Mouse (Mus musculus) ovary, adult 18-20 months (tissue): ENCODE data around the gene Rnase10.
"Not testable (repeated sequence)": the region's sequence is repeated elsewhere in the genome, so short reads cannot be mapped to it uniquely, and the experiment has no call there.

Source experiments
- DNase-seq: peaks from one replicate; pipeline ENCODE4 v3.0.0; 2022; ENCODE audit warnings: low spot score, mixed read lengths

The Rnase10 gene

GRCm38 (mm10) chr14:51009572-51009971 is 2.0 kb downstream of the Rnase10 start:
- no peak for DNase-seq

DNA sequence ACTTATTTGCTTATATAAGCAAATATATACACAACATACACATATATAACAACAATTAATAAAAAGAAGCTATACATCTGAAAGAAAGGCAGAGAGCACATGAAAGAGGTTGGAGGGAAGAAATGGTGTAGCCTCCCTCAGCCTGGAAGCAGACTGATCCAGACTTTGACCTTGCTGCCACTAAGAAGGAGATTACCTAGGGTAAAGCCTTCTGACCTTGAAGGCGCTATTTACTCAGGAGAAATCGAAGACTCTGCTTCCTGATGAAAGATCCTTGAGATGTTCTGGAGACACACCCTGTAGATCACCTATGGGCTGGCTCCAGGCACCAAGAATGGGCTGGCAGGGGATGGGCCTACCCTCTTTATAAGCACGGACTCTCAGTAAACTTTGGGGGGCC is 7.2 kb downstream of the Rnase10 start:
- not testable (repeated sequence) for DNase-seq

DNA sequence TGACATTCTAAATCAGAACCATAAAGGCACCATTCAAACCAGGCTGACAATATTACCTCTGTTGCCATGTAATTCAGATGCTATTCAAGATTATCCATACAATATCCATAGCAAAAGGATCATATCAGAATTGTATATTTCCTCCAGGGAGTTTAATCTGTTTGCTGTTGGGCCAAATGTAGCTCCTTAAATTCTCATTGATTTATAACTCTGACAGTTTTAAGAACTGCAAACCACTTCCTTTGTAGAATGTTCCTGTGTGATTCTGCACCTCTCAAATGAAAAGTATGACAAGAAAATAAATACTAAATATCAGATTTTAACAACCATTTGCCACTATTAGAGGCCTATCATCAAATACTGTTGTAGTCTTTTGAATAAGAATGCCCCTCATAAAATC is 8.2 kb downstream of the Rnase10 start:
- DNase-seq: no peak

GRCm38 (mm10) chr14:51017256-51017655 is 9.7 kb downstream of the Rnase10 start:
- DNase-seq: no peak

GRCm38 (mm10) chr14:51023457-51023856 is 15.9 kb downstream of the Rnase10 start:
- DNase-seq: no peak

GRCm38 (mm10) chr14:51024820-51025219 is 17.3 kb downstream of the Rnase10 start:
- DNase-seq: no peak

- peak; percentile 15 for DNase-seq
These were observed 19.0 kb downstream of the Rnase10 start for GRCm38 (mm10) chr14:51026391-51027133.

DNA sequence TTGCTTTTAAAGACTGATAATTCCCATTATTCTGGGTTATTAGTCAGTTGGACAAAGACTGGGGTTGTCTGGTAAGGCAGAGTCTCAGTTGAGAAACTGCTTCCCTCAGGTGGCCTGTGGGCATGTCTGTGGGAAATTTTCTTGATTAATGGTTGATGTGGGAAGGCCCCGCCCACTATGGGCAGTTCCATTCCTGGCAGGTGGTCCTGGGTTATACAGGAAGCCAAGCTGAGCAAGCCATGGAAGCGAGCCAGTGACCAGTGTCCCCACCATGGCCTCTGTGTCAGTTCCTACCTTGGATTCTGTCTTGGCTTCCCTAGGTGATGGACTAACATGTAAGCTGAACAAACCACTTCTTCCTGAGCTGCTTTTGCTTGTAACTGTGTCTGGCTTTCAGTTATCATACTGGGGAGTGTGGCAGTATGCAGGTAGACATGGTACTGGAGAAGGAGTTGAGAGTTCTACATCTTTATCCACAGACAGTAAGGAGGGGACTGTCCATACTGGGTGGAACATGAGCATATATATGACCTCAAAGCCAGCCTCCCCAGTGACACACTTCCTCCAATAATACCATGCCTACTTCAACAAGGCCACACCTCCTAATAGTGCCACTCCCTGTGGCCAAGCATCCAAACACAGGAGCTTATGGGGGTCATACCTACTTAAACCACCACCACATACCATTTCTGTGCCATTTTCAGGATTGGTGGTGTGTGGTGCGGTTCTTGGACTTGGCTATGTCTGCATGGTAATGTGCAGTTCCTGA is 20.0 kb downstream of the Rnase10 start:
- DNase-seq: no peak

DNA sequence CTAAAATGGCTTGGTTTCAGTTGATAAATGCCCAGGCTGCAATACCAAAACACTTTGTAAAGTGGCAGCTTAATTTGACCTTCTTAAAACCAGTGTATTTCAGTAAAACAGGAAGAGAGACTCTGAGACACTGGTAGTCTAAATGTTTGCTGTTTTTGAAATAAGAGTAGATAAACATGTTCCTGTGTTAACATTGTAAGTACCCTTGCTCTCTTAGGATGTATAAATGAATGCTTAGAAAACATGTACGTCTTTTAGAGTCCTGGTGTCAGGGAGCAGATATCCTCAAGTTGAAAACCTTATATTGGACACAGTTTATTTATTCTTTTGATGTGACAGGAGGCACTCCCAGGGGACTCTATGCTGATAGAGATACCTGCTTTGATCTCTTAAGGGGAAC is 27.7 kb downstream of the Rnase10 start:
- no peak for DNase-seq

GRCm38 (mm10) chr14:51036214-51036613 is 28.7 kb downstream of the Rnase10 start:
- no peak for DNase-seq

- no peak for DNase-seq
These were observed 34.2 kb downstream of the Rnase10 start, which contains the start of gene Rnase9 for GRCm38 (mm10) chr14:51041769-51042168. TSS of gene Rnase9 (minus strand) at chr14:51041869.

DNA sequence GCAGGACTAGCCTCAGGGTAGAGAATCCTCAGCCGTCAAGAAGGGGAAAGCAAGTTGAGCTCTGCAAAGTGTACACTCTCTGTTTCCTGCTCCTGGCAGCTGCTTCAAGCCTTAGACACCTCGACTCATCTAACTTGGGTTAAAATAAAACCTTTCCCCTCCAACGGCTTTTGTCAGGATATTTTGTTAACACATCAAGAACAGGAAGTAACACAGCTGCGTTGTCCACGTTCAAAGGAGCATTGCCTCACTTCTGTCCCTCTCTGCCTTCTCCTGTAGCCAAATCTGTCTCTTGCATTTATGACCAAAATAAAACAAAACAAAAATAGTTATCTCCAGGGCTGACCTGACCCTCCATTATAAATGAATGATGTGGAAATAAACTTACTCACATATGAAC is 40.3 kb downstream of the Rnase10 start:
- no peak for DNase-seq

- DNase-seq: no peak
These were observed 42.5 kb downstream of the Rnase10 start, which contains the start of gene Rnase11 for GRCm38 (mm10) chr14:51050063-51050462. TSS of gene Rnase11 (minus strand) at chr14:51050163.

GRCm38 (mm10) chr14:51051941-51052340 is 44.4 kb downstream of the Rnase10 start:
- DNase-seq: no peak

- no peak for DNase-seq
These were observed 45.6 kb downstream of the Rnase10 start for GRCm38 (mm10) chr14:51053176-51053575.

GRCm38 (mm10) chr14:51054243-51055237 is 47.0 kb downstream of the Rnase10 start:
- no peak for DNase-seq

DNA sequence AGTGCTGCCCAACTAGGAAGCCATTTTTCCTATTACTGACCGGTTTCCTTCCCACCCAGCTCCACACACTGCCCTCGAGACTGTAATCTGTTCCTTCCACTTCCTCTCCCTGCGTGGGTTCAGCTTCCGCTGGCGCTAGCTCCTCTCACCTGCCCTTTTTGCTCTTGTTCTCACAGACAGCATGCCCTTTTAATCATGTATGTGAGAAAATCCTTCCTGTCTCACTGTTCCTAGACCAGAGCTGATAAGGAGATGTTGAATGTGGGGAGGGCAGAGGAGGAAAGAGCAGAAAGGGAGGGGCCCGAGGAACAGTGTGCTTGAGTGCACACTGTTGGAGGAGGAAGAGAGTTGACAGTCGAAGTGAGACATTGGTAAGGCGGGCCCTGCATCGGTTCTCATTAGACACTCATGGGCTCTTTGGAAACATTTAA is 49.9 kb downstream of the Rnase10 start, which contains the start of gene Rnase12:
Gene Rnase12, minus strand, starts transcription at position 261 of the 431 bp plus-strand sequence.
- DNase-seq: no peak
